Mouse (Mus musculus) urinary bladder, postnatal 36 days (tissue): ENCODE results near the gene Catsperd.

ENCODE experiments used
- DNase-seq, 2 experiments: peaks; one replicate each; pipeline ENCODE4 v3.0.0; 2022; ENCODE audit warnings: low spot score in 2 of 2, mixed read lengths in 1 of 2

Catsperd gene

GRCm38 (mm10) chr17:56664333-56664732 lies 36.4 kb downstream of the Catsperd start:
- DNase-seq: no peak

GRCm38 (mm10) chr17:56666384-56666783 lies 38.4 kb downstream of the Catsperd start:
- DNase-seq: no peak

- DNase-seq: no peak
Observed at GRCm38 (mm10) chr17:56667591-56667990, 39.6 kb downstream of the Catsperd start.

GRCm38 (mm10) chr17:56668384-56669144 lies 40.6 kb downstream of the Catsperd start:
- DNase-seq: peak; percentile 71 to 78

GRCm38 (mm10) chr17:56669766-56670165 lies 41.8 kb downstream of the Catsperd start:
- DNase-seq: no peak

- DNase-seq: peak; percentile 96 to 99
Observed at GRCm38 (mm10) chr17:56672941-56673646, 45.2 kb downstream of the Catsperd start, which contains the start of gene Ranbp3. Gene Ranbp3, plus strand, starts transcription at chr17:56673294.

- peak in 1 of 2 experiments; percentile 17 for DNase-seq
Observed at GRCm38 (mm10) chr17:56673647-56674416, 45.9 kb downstream of the Catsperd start.

- DNase-seq: no peak
Observed at GRCm38 (mm10) chr17:56681791-56682190, 53.8 kb downstream of the Catsperd start.

GRCm38 (mm10) chr17:56682880-56683279 lies 54.9 kb downstream of the Catsperd start:
- DNase-seq: no peak

- DNase-seq: no peak
Observed at GRCm38 (mm10) chr17:56683546-56684140, 55.7 kb downstream of the Catsperd start.

- no peak for DNase-seq
Observed at GRCm38 (mm10) chr17:56684649-56685048, 56.7 kb downstream of the Catsperd start.

GRCm38 (mm10) chr17:56686801-56687200 lies 58.9 kb downstream of the Catsperd start:
- DNase-seq: no peak

GRCm38 (mm10) chr17:56688045-56688444 lies 60.1 kb downstream of the Catsperd start:
- DNase-seq: no peak

GRCm38 (mm10) chr17:56688689-56689088 lies 60.7 kb downstream of the Catsperd start:
- no peak for DNase-seq

GRCm38 (mm10) chr17:56693395-56693794 lies 65.5 kb downstream of the Catsperd start:
- no peak for DNase-seq

GRCm38 (mm10) chr17:56693851-56694310 lies 65.9 kb downstream of the Catsperd start:
- peak in 1 of 2 experiments; percentile 26 for DNase-seq

GRCm38 (mm10) chr17:56700451-56700850 lies 72.5 kb downstream of the Catsperd start:
- no peak for DNase-seq

- no peak for DNase-seq
Observed at GRCm38 (mm10) chr17:56703038-56703437, 75.1 kb downstream of the Catsperd start.

- no peak for DNase-seq
Observed at GRCm38 (mm10) chr17:56706515-56706914, 78.6 kb downstream of the Catsperd start.

GRCm38 (mm10) chr17:56708692-56709091 lies 80.7 kb downstream of the Catsperd start:
- no peak for DNase-seq

- DNase-seq: no peak
Observed at GRCm38 (mm10) chr17:56709708-56710107, 81.8 kb downstream of the Catsperd start.
